Comparison of ENCODE assay signal across 24 mouse cellular contexts in the genomic region with DNA sequence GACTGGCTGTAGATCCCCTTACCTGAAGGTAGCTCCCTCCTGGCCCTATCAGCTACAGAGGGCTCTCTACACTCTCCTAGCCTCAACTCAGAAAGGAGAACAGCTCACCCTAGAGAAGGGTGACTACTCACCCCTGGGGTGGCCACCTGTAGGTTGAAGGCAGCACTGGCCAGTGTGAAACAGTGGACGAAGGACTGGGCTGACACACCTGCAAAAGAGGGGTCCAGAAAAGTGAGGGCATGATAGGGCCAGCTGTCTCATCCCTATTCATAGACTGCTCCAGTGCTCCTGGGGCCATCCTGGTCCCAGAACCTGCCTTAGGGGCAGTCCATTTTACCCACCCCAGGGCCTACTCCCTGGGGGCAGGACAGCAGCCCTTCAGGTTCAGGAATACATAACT. TPM values are rescaled to one million over a fixed set of nuclear protein-coding genes. Genes with fewer than 3 reads are reported as not detected.
DNase-seq lines count a peak whose midpoint lies in the region; ATAC-seq and TF ChIP-seq lines count a peak whose summit lies in the region.
"Had no signal": no experiment of that assay in that cellular context is flagged by ENCODE, and none has a peak within 500 bp of the region (broad histone marks: within the 10 kb centered on the region; RNA-seq: fewer than 3 reads in every experiment).

No protein-coding gene starts in this region.

- TF ChIP-seq CTCF in midbrain, postnatal 0 days (IDR thresholded peaks at IDR 0.05), result no peak

- 95% methylated on average over 1 of the region's 1 CpGs for WGBS in heart, embryonic 12.5 days
- 100% methylated on average over 1 of the region's 1 CpGs for whole genome bisulfite sequencing in hindbrain, embryonic 13.5 days
- 88% methylated on average over 1 of the region's 1 CpGs for WGBS in hindbrain, embryonic 11.5 days
- WGBS in midbrain, embryonic 13.5 days, result 100% methylated on average over 1 of the region's 1 CpGs
- 90% methylated on average over 1 of the region's 1 CpGs for WGBS in midbrain, postnatal 0 days

- H3K4me1 ChIP-seq in heart, embryonic 12.5 days (replicated peaks), result peaks cover 12% of the 10 kb centered on the region
- peaks cover 29% of the 10 kb centered on the region for H3K4me1 ChIP-seq in hindbrain, embryonic 13.5 days (replicated peaks)
- H3K4me1 ChIP-seq in hindbrain, embryonic 11.5 days (replicated peaks; ENCODE audit: control insufficient read depth, insufficient read depth, low read length), result no peaks in the 10 kb centered on the region
- peaks cover 27% of the 10 kb centered on the region for H3K4me1 ChIP-seq in midbrain, embryonic 13.5 days (replicated peaks)
- H3K4me1 ChIP-seq in midbrain, postnatal 0 days (ENCODE audit: insufficient read depth, low read length), result no peaks in the 10 kb centered on the region

- no peak for ATAC-seq in heart, embryonic 12.5 days (ENCODE audit: insufficient number of reproducible peaks, low FRiP score)
- no peak for ATAC-seq in hindbrain, embryonic 13.5 days (ENCODE audit: low FRiP score)
- no peak for ATAC-seq in hindbrain, embryonic 11.5 days (ENCODE audit: low FRiP score)
- ATAC-seq in midbrain, embryonic 13.5 days, result no peak
- ATAC-seq in midbrain, postnatal 0 days (ENCODE audit: low FRiP score), result no peak
- ATAC-seq: CD4-positive, CD25-positive, alpha-beta regulatory T cell, adult 4 months; inflammation-experienced regulatory T-cells, adult 6 months had no signal

- H3K9me3 ChIP-seq in heart, embryonic 12.5 days (replicated peaks), result no peaks in the 10 kb centered on the region
- no peaks in the 10 kb centered on the region for H3K9me3 ChIP-seq in hindbrain, embryonic 13.5 days
- H3K9me3 ChIP-seq in hindbrain, embryonic 11.5 days (ENCODE audit: control insufficient read depth, low read length), result no peaks in the 10 kb centered on the region
- H3K9me3 ChIP-seq in midbrain, embryonic 13.5 days, result no peaks in the 10 kb centered on the region
- H3K9me3 ChIP-seq in midbrain, postnatal 0 days (ENCODE audit: low read length), result no peaks in the 10 kb centered on the region
- H3K9me3 ChIP-seq: embryonic facial prominence, embryonic 13.5 days; G1E; heart, embryonic 15.5 days; hindbrain, embryonic 15.5 days had no signal

- H3K36me3 ChIP-seq in heart, embryonic 12.5 days, result peaks cover 31% of the 10 kb centered on the region
- H3K36me3 ChIP-seq in hindbrain, embryonic 13.5 days, result peaks cover 37% of the 10 kb centered on the region
- H3K36me3 ChIP-seq in hindbrain, embryonic 11.5 days (ENCODE audit: control insufficient read depth, insufficient read depth, low read length), result 0 out of 2 replicates have a peak, but pooled peaks cover 2% of the 10 kb centered on the region
- peaks cover 31% of the 10 kb centered on the region for H3K36me3 ChIP-seq in midbrain, embryonic 13.5 days
- H3K36me3 ChIP-seq in midbrain, postnatal 0 days (ENCODE audit: insufficient read depth, low read length), result peaks cover 15% of the 10 kb centered on the region; the same call in 1 of the 2 replicates

- DNase-seq in cerebellum, adult 9-11 months, result peak; percentile 51
- DNase-seq in cerebellum, postnatal 14 days, result no peak
- DNase-seq in heart, adult 11 months, result peak; percentile 92
- DNase-seq in hindbrain, embryonic 11.5 days (ENCODE audit: low spot score), result no peak
- no peak for DNase-seq in midbrain, postnatal 0 days (ENCODE audit: low spot score)
- DNase-seq: adrenal gland, adult 8-10 months; adrenal gland, postnatal 36 days; B cell, adult 2 months; cerebellum, adult 2 months; cerebellum, postnatal 25 days; gastrocnemius, adult 2 months; gastrocnemius, postnatal 25 days; heart, postnatal 4 days; kidney, adult 18-20 months had no signal

- no peak overlapping the region for H3K27ac ChIP-seq in heart, embryonic 12.5 days (ENCODE audit: poor library complexity, severe bottlenecking)
- 0 out of 2 replicates have a peak overlapping the region, but pooled peaks have one; percentile 4 for H3K27ac ChIP-seq in hindbrain, embryonic 13.5 days
- no peak overlapping the region for H3K27ac ChIP-seq in hindbrain, embryonic 11.5 days (ENCODE audit: low read depth, low read length)
- H3K27ac ChIP-seq in midbrain, embryonic 13.5 days, result no peak overlapping the region
- H3K27ac ChIP-seq in midbrain, postnatal 0 days (ENCODE audit: low read depth, low read length), result no peak overlapping the region
- H3K27ac ChIP-seq: embryonic facial prominence, embryonic 13.5 days; gastrocnemius, adult 2 months; heart, embryonic 15.5 days; hindbrain, embryonic 15.5 days had no signal

- no peak overlapping the region for H3K4me3 ChIP-seq in heart, embryonic 12.5 days
- H3K4me3 ChIP-seq in hindbrain, embryonic 13.5 days, result no peak overlapping the region
- H3K4me3 ChIP-seq in hindbrain, embryonic 11.5 days (ENCODE audit: low read depth, low read length), result no peak overlapping the region
- no peak overlapping the region for H3K4me3 ChIP-seq in midbrain, embryonic 13.5 days (replicated peaks)
- no peak overlapping the region for H3K4me3 ChIP-seq in midbrain, postnatal 0 days (ENCODE audit: low read depth, low read length)
- H3K4me3 ChIP-seq: embryonic facial prominence, embryonic 13.5 days; gastrocnemius, adult 2 months; heart, embryonic 15.5 days; hindbrain, embryonic 15.5 days had no signal

- H3K27me3 ChIP-seq in heart, embryonic 12.5 days (replicated peaks), result no peaks in the 10 kb centered on the region
- H3K27me3 ChIP-seq in hindbrain, embryonic 13.5 days, result no peaks in the 10 kb centered on the region
- H3K27me3 ChIP-seq in hindbrain, embryonic 11.5 days (ENCODE audit: control insufficient read depth, insufficient read depth, low read length), result no peaks in the 10 kb centered on the region
- no peaks in the 10 kb centered on the region for H3K27me3 ChIP-seq in midbrain, embryonic 13.5 days
- no peaks in the 10 kb centered on the region for H3K27me3 ChIP-seq in midbrain, postnatal 0 days (ENCODE audit: insufficient read depth, low read length)
- H3K27me3 ChIP-seq: embryonic facial prominence, embryonic 13.5 days; heart, embryonic 15.5 days; hindbrain, embryonic 15.5 days had no signal

- H3K4me2 ChIP-seq in heart, embryonic 12.5 days, result no peak overlapping the region
- no peak overlapping the region for H3K4me2 ChIP-seq in hindbrain, embryonic 13.5 days
- no peak overlapping the region for H3K4me2 ChIP-seq in hindbrain, embryonic 11.5 days (replicated peaks; ENCODE audit: low read depth, low read length)
- no peak overlapping the region for H3K4me2 ChIP-seq in midbrain, embryonic 13.5 days (replicated peaks)
- H3K4me2 ChIP-seq in midbrain, postnatal 0 days (ENCODE audit: low read depth, low read length, poor library complexity, severe bottlenecking), result no peak overlapping the region
- H3K4me2 ChIP-seq: embryonic facial prominence, embryonic 13.5 days; heart, embryonic 15.5 days; hindbrain, embryonic 15.5 days had no signal

- H3K9ac ChIP-seq in heart, embryonic 12.5 days, result no peak overlapping the region
- H3K9ac ChIP-seq in hindbrain, embryonic 13.5 days, result peak overlapping the region; percentile 39
- no peak overlapping the region for H3K9ac ChIP-seq in hindbrain, embryonic 11.5 days (ENCODE audit: low read depth, low read length)
- peak overlapping the region; percentile 23; the same call in 1 of the 2 replicates for H3K9ac ChIP-seq in midbrain, embryonic 13.5 days (replicated peaks)
- H3K9ac ChIP-seq in midbrain, postnatal 0 days (replicated peaks; ENCODE audit: low read length, poor library complexity, severe bottlenecking), result no peak overlapping the region
- H3K9ac ChIP-seq: embryonic facial prominence, embryonic 13.5 days; heart, embryonic 15.5 days; hindbrain, embryonic 15.5 days had no signal

RNA-seq across cellular contexts. Expression of a gene that starts 2.3 kb away (rescaled TPM):
- polyA plus RNA-seq in heart, embryonic 12.5 days (2016; fragmentation: Nextera tagmentation; extraction: Ambion mirVana), result 25.5 and 26.7 TPM in 2 replicates
- polyA plus RNA-seq in hindbrain, embryonic 13.5 days (2015; fragmentation: Nextera tagmentation; extraction: Ambion mirVana), result 57.4 and 58.5 TPM in 2 replicates
- 43.3 and 48.1 TPM in 2 replicates for polyA plus RNA-seq in hindbrain, embryonic 11.5 days (2014; fragmentation: Nextera tagmentation; extraction: Ambion mirVana)
- 55.1 and 63.8 TPM in 2 replicates for polyA plus RNA-seq in midbrain, embryonic 13.5 days (2015; fragmentation: Nextera tagmentation; extraction: Ambion mirVana)
- total RNA-seq in midbrain, postnatal 0 days (2014; rRNA removed), result 72.0 and 72.9 TPM in 2 replicates
- 47.7 and 48.9 TPM in 2 replicates for polyA plus RNA-seq in midbrain, postnatal 0 days (2015; fragmentation: Nextera tagmentation; extraction: Ambion mirVana)

RNA-seq across cellular contexts. Expression of a gene that starts 17.6 kb away (rescaled TPM):
- 13.9 and 14.6 TPM in 2 replicates for polyA plus RNA-seq in heart, embryonic 12.5 days (2016; fragmentation: Nextera tagmentation; extraction: Ambion mirVana)
- 68.3 and 73.4 TPM in 2 replicates for polyA plus RNA-seq in hindbrain, embryonic 13.5 days (2015; fragmentation: Nextera tagmentation; extraction: Ambion mirVana)
- 6.8 and 7.2 TPM in 2 replicates for polyA plus RNA-seq in hindbrain, embryonic 11.5 days (2014; fragmentation: Nextera tagmentation; extraction: Ambion mirVana)
- 43.6 and 44.0 TPM in 2 replicates for polyA plus RNA-seq in midbrain, embryonic 13.5 days (2015; fragmentation: Nextera tagmentation; extraction: Ambion mirVana)
- total RNA-seq in midbrain, postnatal 0 days (2014; rRNA removed), result 167 and 195 TPM in 2 replicates
- 194 and 233 TPM in 2 replicates for polyA plus RNA-seq in midbrain, postnatal 0 days (2015; fragmentation: Nextera tagmentation; extraction: Ambion mirVana)
- total RNA-seq: G1E; granulocyte monocyte progenitor cell, adult 5-6 weeks had no signal
- polyA plus RNA-seq: CD4-positive, CD25-positive, alpha-beta regulatory T cell, adult 4 months; G1E had no signal

RNA-seq across cellular contexts. Expression of a gene that starts 19.7 kb away (rescaled TPM):
- 276 and 284 TPM in 2 replicates for polyA plus RNA-seq in heart, embryonic 12.5 days (2016; fragmentation: Nextera tagmentation; extraction: Ambion mirVana)
- 333 and 346 TPM in 2 replicates for polyA plus RNA-seq in hindbrain, embryonic 13.5 days (2015; fragmentation: Nextera tagmentation; extraction: Ambion mirVana)
- polyA plus RNA-seq in hindbrain, embryonic 11.5 days (2014; fragmentation: Nextera tagmentation; extraction: Ambion mirVana), result 389 and 395 TPM in 2 replicates
- polyA plus RNA-seq in midbrain, embryonic 13.5 days (2015; fragmentation: Nextera tagmentation; extraction: Ambion mirVana), result 337 and 346 TPM in 2 replicates
- 166 and 175 TPM in 2 replicates for total RNA-seq in midbrain, postnatal 0 days (2014; rRNA removed)
- polyA plus RNA-seq in midbrain, postnatal 0 days (2015; fragmentation: Nextera tagmentation; extraction: Ambion mirVana), result 245 and 255 TPM in 2 replicates

RNA-seq across cellular contexts. Expression of a gene that starts 26.0 kb away (rescaled TPM):
- polyA plus RNA-seq in heart, embryonic 12.5 days (2016; fragmentation: Nextera tagmentation; extraction: Ambion mirVana), result 19.3 and 20.7 TPM in 2 replicates
- 71.3 and 76.3 TPM in 2 replicates for polyA plus RNA-seq in hindbrain, embryonic 13.5 days (2015; fragmentation: Nextera tagmentation; extraction: Ambion mirVana)
- 33.9 and 36.6 TPM in 2 replicates for polyA plus RNA-seq in hindbrain, embryonic 11.5 days (2014; fragmentation: Nextera tagmentation; extraction: Ambion mirVana)
- polyA plus RNA-seq in midbrain, embryonic 13.5 days (2015; fragmentation: Nextera tagmentation; extraction: Ambion mirVana), result 71.3 and 72.1 TPM in 2 replicates
- 148 and 152 TPM in 2 replicates for total RNA-seq in midbrain, postnatal 0 days (2014; rRNA removed)
- polyA plus RNA-seq in midbrain, postnatal 0 days (2015; fragmentation: Nextera tagmentation; extraction: Ambion mirVana), result 118 and 121 TPM in 2 replicates

RNA-seq across cellular contexts. Expression of a gene that starts 32.2 kb away (rescaled TPM):
- polyA plus RNA-seq in heart, embryonic 12.5 days (2016; fragmentation: Nextera tagmentation; extraction: Ambion mirVana), result 12.0 and 14.3 TPM in 2 replicates
- polyA plus RNA-seq in hindbrain, embryonic 13.5 days (2015; fragmentation: Nextera tagmentation; extraction: Ambion mirVana), result 4.9 and 5.7 TPM in 2 replicates
- 8.3 and 8.6 TPM in 2 replicates for polyA plus RNA-seq in hindbrain, embryonic 11.5 days (2014; fragmentation: Nextera tagmentation; extraction: Ambion mirVana)
- 6.3 and 7.1 TPM in 2 replicates for polyA plus RNA-seq in midbrain, embryonic 13.5 days (2015; fragmentation: Nextera tagmentation; extraction: Ambion mirVana)
- total RNA-seq in midbrain, postnatal 0 days (2014; rRNA removed), result 1.4 and 1.6 TPM in 2 replicates
- polyA plus RNA-seq in midbrain, postnatal 0 days (2015; fragmentation: Nextera tagmentation; extraction: Ambion mirVana), result 1.1 and 1.3 TPM in 2 replicates

Comparison
In these comparisons a context has a peak if more than half of its experiments do, and no peak if none do; other contexts are left out.
1. DNase-seq: peak in cerebellum, adult 9-11 months (single experiment) and heart, adult 11 months (single experiment); none in cerebellum, postnatal 14 days (0 of 2), hindbrain, embryonic 11.5 days (single experiment) and midbrain, postnatal 0 days (single experiment).
2. H3K9ac ChIP-seq: peak in hindbrain, embryonic 13.5 days (single experiment) and midbrain, embryonic 13.5 days (single experiment); none in heart, embryonic 12.5 days (single experiment), hindbrain, embryonic 11.5 days (single experiment) and midbrain, postnatal 0 days (single experiment).